Mouse (Mus musculus) spleen, adult 2 months (tissue): ENCODE data around the gene Rnasel.

Source experiments
- CTCF ChIP-seq: fragments of 200-500 bp; IDR thresholded peaks from 2 replicates; pipeline ENCODE4 v1.5.1; 2011; ENCODE audit warnings: mild to moderate bottlenecking, inconsistent platforms; ENCODE audit not compliant: insufficient read depth, insufficient read length, insufficient replicate concordance; ENCODE audit errors: extremely low read depth
- POLR2A ChIP-seq: fragments of 200-500 bp; IDR thresholded peaks from 2 replicates; pipeline ENCODE4 v1.6.1; 2011; ENCODE audit warnings: low read depth, low read length, inconsistent platforms

- TF ChIP-seq CTCF (no peak), POLR2A (no peak)
Observed at GRCm38 (mm10) chr1:153734866-153735265, 14.4 kb upstream of the Rnasel start.
